Mouse (Mus musculus) liver, embryonic 14.5 days (tissue): Measurements from ENCODE around the gene Faim2.

Source experiments
- CTCF ChIP-seq: IDR thresholded peaks from 2 replicates; pipeline ENCODE4 v1.5.1; 2016; ENCODE audit warnings: antibody characterized with exemption, low read depth, control low read depth
- EP300 ChIP-seq: IDR thresholded peaks from 2 replicates; pipeline ENCODE4 v1.6.1; 2016; ENCODE audit warnings: antibody characterized with exemption, low read depth

DNA sequence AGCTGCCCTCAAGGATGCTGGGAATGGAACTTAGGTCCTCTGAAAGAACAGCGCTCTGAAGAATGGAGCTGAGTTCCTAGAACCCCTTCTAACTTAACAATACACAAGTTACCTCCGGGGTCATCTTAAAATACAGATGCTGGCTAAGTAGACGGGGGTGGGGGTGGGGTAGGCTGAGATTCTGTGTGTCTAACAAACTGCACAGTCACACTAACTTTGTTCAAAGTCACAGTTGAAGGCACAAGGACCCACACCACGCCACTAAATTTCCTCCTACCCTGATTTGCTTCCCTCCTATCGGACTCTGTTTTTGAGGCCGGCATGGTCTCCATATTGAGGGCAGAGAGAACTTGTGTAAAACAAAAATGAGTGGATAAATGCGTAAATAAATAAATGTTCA, 55.0 kb downstream of the Faim2 start:
- TF ChIP-seq EP300 (no peak), CTCF (no peak)
